Mouse (Mus musculus) left cerebral cortex, postnatal 14 days (tissue): Measurements from ENCODE around the gene Kcnq1. TPM values are rescaled to one million over a fixed set of nuclear protein-coding genes. Genes with fewer than 3 reads are reported as not detected.

Source experiments
- DNase-seq, 2 experiments: peaks; one replicate each; pipeline ENCODE4 v3.0.0; 2021 to 2022; ENCODE audit warnings: low spot score in 2 of 2, mixed read lengths in 1 of 2
- intact Hi-C: fragments of 180-260 bp; cut with DNase I; formaldehyde crosslinking; loops from one replicate; pipeline ENCODE4 v1.15.1; 2025
- total RNA-seq, 2 experiments: library from RNA; stranded (reverse); gene quantifications; 2 replicates each; pipeline ENCODE4 v1.2.3; 2021

Gene Kcnq1
- total RNA-seq, 2 experiments from 2014 or later = 0.91 to 1.7 TPM

DNA sequence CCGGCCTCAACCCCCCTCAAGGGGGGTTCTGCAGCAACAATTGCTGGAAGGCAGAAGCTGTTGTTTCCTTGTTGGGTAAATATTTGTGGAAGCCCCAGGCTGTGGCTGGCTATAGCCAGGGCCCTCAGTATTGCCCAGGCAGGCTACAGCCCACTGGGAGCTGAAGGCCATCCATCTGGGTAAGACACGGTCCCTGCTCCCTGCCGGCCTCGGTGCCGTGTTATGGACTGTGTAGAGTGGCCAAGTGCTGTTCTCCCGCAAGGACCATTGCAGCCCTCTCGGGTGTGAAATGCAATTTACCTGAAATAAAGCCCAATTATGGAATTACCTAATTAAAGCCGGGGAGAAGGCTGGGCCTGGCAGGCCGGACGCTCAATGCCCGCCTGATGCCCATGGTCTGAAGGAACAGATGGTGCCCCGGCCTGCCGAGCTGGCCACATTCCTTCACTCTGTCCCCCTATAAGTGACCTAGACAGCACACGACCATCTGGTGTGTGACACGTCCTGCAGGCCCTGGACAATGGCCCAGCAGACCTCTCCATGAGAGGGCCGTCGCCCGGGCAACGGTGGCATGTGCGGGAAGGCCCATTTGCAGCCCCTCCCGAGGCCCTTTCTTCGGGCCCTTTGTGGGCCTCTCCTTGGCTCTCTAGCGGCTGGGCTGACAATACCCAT, 322.1 kb downstream of the Kcnq1 start:
- no peak for DNase-seq
- intact Hi-C loops = no loop called here

DNA sequence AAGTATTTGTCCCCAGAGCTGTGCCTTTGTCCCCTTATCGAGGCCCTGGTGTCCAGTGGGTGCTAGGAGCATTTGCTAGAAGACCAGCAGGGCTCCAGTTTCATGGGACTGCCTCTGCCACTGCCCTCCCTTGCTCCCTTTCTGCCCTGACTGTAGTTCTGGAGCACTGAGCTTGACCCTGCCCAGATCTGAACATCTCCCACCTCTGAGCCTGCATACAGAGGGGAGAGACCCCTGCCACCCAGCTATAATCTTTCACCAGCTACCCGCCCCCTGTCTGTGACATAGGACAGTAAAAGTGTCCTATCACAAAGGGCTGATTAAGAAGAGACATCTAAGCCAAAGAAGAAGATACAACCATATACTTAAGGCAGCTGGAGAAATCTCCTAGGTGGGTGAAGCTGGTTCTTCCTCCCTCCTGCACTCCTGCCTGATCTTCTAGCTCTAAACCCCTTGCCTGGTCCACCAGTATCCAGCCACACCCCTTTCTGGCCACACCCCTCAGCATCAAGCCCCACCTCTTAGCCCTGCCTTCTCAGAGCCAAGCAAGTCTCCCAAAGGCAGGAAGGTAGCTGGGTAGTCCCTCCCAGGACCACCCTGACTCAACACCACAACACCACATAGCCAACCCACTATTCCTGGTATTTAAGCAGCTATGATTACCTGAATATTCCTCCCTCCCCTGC, 322.8 kb downstream of the Kcnq1 start:
- no peak for DNase-seq
- intact Hi-C loops = no loop called here

DNA sequence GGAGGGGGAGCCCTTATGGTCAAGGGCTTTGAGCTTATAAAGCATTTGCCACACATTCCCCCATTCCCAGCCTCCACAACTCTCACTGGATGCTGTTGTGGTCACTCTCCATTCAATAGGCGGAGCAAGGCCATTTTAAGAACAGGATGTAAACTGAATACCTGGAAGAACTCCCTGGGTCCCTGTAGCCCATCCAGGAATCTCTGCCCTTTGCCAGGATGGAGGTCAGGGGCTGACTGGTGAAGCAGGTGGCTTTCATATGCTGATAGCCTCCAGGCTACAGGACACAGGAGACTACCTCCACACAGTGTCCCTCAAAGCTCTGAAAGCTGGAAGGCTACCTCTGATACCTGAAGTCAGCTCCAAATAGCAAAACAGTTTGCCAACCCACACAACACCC, 326.5 kb downstream of the Kcnq1 start:
- DNase-seq = no peak
- intact Hi-C loops = no loop called here

DNA sequence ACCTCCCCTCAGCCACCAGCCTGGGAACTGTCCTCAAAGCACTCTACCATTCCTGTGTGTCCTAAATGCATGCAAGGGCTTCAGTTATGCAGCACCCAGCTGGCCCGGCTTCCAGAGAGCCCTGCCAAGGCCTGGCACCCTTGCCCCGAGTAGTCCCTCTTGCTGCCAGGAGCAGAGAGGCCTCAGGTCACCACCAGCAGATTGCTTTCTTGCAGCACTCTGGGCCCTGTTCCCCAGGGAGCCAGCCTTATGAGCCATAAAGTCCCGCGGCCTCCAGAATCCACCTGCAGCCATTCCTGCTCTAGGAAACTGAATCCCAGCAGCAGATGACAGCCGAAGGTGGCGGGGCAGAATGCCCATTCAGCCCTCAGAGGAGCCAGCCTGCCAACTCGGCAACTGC, 327.2 kb downstream of the Kcnq1 start:
- DNase-seq = peak in 1 of 2 experiments; percentile 31
- intact Hi-C loops = no loop called here

DNA sequence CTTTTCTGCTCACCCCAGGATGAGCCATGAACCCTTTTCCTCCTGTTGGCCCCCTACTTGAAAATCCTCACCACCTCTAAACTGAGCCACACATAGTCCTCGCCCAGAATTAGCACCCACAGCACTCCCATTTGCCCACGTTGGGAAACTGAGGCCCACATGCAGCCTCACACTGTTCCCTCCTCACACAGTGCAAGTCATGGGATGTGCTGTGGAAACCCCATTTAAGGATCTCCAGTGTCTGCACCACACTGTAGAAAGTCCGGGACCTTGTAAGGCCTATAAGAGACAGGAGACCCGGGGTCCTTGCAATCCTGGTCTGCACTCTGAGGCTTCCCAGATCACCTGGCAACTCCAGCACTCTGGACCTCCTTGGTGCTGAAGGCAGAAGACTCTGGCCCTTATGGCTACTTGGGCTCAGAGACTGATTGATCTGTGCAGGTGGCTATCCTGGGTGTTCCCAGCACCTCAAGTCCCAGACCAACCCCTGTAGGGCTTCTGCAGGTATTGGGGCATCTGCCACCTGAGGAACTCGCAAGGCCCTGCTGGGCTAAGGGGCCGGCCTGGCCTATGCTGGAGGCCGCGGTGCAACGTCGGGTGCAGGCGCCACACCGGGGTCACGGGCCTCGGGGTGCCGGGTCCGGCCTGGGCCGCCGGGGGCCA, 331.2 kb downstream of the Kcnq1 start:
- no peak for DNase-seq
- intact Hi-C loops = no loop called here

DNA sequence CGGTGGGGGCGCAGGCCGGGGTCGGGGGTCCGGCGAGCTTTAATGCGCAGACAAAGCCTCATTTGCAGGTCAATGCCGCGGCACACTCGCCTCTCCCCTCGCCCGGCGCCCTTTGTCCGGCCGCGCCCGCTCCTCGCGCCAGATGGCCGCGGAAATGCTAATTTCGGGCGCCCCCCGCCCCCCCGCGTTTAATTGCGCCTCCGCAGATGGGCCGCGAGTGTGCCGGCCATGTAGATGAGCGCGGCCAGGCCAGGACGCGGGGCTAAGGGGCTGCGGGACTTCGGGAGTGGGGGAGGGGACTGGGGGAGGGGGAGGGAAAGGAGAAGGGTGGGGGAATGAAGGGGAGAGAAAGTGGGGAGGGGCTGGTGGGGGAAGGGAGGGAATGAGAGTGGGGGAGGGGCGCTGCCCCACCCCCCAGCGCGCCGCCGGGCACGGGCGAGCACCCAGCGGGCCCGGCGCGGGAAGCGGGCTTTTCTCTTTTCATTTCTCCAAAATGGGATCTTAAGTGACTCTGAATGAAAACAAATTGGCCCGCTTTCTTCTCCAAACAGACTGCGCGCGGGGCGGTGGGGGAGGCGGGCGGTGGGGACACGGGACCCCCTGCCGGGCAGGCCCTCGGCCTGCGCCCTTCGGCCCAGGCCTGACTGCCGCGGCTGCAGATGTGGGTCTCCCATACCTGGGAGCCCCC, 331.9 kb downstream of the Kcnq1 start:
- intact Hi-C loops = no loop called here

DNA sequence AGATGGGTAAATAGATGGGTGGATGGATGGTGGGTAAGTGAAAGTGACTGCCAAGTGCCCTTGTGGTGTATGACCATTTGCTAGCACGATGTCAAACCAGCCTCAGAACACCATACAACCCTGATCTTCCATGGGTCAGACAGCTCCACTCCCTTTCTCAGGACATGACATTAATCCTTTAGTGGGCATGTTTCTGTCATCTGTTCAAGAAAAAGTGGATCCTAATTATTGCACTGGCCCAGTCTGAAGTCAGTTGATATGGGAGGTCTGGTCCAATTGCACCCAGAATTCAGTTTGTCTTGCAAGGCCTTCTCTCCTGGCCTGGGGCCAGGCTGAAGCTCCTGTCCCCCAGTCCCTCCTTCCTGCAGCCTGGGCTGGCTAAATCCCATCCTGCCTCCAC, 332.8 kb downstream of the Kcnq1 start:
- intact Hi-C loops = no loop called here
- no peak for DNase-seq

More for the DNA sequence above, 331.9 kb downstream of the Kcnq1 start:
- no peak for DNase-seq

DNA sequence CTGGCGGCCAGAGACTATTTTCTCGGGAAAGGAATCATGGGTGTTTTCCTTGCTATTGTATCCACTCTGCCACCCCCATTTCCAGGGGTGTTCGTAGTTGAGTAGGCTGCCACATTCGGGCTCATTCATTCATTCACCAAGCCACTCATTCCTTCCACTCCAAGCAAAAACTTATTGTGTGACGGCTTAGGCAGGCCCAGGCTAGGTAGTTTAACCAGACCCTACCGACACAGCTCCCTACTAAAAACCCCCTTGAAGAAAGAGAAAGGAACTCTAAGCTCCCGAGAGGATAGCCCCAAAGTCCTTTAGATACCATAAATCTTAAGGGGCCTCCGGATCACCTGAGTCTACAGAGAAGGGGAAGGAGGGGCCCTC, 338.4 kb downstream of the Kcnq1 start:
- intact Hi-C loops = no loop called here
- DNase-seq = no peak

DNA sequence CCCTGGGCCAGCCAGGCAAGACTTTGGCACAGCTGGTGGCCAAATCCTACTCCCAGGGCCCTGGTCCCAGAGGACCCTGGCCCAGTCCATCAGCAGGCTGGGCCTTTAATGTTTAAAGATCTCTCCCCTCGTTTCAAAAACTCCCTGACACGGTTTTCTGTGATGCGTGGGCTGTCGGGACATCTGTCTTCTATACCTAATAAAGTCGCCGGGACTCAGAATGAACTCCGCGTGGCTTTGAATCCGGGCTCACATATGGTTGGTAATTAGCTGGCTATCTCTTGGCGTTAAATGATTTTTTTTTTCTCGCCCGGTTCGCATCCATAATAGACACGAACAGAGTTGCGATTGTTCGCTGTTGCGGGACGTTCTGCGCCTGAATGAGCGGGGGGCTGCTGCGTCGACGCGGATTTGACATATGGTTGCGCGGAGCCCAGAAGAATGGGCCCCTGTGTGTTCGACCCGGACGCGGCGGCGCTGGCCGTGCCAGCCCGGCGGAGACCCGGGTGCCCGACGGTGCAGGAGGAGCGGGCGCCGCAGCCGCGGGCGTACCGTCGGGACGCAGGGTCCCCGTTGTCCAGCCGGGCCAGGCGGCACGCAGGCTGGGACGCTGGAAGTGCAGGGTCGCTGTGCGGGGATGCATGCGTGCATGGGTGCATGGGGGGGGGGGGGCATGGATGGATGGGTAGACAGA, 338.9 kb downstream of the Kcnq1 start:
- intact Hi-C loops = no loop called here
- DNase-seq = no peak

DNA sequence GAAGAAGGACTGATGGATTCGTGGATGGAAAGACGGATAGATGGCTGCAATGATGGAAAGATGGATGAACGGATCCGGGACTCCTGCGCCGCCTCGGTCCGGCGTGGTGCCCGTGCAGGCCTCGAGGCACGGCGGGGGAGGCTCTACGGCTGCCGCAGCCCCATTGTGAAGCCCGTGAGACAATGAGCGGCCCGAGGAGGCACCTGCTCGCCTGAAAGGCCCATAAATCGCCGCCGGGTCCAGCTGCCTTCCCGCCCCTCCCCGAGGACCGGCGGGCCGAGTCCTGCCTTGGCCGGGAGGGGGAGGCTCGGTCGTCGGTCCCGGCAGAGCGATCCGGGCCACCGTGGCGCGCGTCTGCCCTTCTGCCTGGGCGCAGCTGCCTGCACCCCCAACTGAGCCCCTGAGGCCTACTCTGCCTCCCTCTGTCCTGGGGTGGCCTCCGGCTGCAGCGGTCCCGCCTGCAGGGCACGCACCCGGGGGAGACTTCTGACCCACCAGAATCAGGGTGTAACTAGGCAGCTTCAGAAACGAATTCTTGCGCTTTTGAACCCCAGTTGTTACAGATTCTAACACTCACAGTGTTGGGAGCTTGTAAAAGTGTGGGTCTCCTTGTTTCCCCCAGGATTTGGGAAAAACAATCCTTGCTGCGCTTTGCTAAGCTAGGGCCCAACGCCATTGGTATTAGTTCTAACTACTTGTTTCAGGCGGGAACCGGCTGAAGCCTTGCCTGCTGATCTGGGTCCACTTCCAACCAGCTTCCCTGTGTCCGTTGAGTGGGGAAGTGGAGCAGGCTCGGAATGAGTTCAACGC, 339.7 kb downstream of the Kcnq1 start:
- intact Hi-C loops = no loop called here
- no peak for DNase-seq

DNA sequence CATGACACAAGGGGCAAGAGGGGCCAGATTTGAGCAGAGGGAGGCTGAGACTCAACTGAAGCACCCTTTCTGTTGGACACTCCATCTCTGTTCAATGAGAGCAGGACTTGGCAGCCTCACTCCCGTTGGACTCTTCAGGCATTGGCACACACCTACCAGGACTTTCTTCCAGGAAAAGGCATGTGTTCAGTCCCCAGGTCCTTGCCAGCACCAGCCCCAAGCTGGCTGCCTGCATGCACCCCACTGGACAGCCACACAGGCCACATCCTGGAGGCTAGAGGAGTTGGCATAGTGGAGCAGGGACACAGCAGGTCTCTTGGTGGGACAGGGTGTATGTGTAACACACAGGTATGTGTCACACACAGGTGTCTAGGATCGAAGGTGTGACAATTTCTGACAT, 341.0 kb downstream of the Kcnq1 start:
- DNase-seq = no peak
- intact Hi-C loops = no loop called here

DNA sequence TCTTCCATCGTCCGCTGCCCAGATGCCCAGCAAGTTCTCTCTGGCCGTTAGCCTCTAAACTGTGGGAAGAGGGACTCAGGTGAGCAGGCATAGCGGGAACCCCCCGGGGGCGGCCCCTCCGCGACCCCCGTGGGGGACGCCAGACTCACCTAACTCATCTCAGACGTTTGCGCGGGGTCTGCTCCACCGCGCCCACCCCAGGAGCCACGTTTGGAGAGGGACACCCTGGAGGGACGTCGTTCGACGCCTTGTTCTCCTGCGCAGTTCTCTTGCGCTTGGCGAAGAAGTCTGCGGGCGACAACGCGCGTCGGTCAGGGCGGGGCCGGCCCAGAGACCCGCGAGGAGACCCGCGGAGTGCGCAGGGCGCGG, 352.8 kb downstream of the Kcnq1 start:
- no peak for DNase-seq
- intact Hi-C loops = no loop called here

DNA sequence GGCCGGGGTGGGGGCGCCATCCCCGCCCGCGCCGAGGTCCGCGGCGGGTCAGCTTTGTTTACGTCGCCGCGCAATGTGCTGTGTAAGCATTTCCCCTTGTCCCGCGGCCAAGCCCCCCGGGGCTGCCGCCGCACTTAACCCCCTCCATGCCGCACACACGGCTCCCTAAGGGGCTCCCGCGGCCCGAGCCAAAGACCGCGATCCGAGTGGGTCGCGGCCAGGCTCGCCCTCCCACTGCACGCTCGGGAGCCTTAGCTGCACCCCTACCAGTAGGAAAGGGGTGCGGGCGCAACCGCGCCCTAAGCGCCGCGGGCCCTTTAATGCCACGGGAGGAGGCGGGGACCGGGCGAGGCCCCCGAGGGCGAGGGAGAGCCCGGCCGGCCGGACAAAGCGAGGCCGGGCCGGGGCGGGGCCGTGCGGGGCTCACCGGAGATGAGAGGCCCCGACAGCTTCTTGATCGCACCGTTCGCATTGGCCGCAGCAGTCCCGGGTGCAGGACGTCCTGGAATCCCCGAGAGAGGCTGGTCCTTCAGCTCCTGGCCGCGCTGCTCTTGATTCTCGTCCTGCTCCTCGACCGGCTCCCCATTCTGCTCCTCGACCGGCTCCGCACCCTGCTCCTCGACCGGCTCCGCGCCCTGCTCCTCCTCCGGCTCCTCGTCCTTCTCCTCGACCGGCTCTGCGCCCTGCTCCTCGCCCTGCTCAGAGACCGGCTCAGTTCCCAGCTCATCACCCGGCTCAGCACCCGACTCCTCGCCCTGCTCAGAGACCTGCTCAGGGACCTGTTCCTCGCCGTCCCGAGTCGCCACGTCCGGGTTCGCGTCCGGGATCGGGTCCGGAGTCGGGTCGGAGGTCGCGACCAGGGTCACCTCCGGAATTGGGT, 353.4 kb downstream of the Kcnq1 start:
- no peak for DNase-seq
- intact Hi-C loops = loop anchor here (5.0 kb wide), 2 partner anchors 87 to 162 kb away; no protein-coding TSS in a partner anchor

DNA sequence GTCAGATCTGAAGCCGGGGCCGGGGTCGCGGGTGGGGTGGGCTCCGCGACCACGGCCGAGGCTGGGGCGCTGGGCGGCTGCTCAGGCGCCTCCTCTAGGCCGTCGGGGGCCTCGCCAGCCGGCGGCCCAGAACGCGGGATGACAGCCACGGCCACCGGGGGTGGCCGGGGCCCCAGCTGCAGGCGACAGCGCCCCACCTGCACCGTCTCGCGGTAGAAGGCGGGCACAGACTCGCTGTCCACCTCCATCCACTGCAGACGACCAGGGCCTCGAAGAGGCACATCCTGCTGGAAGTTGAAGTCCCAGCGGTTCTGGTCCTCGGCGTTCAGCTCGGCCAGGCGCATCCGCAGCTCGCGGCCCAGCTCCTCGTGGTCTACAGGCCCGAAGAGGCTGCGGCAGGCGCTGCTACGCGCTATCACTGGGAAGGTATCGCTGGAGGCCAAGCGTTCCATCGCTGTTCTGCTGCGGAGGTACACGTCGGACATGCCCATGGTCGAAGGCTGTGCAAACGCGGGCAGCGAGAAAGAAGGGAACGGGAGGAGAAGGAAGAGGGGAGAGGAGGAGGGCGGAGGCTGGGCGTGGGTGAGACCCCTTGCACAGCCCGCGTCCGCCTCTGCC, 354.2 kb downstream of the Kcnq1 start:
- no peak for DNase-seq
- intact Hi-C loops = loop anchor here (5.0 kb wide), 2 partner anchors 88 to 163 kb away; no protein-coding TSS in a partner anchor

DNA sequence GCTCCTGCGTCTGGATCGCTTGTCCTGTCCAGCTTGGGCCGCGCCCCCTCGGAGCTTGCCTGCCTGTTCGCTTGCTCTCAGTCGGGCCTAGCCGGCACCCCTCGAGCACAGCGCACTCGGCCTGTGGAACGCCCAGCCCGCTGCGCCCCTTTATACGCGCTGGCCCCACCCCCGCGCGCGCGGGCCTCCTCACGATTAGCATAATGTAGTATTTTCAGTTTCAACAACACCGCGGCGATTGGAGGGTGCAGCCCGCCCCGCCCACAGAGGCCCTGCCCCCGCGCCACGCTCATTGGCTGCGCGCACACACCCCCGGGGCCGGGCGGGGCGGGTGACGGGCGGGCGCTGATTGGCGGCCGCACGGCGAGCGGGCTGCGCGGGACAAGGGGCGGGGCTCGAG, 354.7 kb downstream of the Kcnq1 start, which contains the start of gene Cdkn1c:
Gene Cdkn1c (minus strand): TSS at position 177 of the 400 bp plus-strand sequence.
- peak; percentile 82 to 85 for DNase-seq
- intact Hi-C loops = loop anchor here (5.0 kb wide), 2 partner anchors 89 to 164 kb away; no protein-coding TSS in a partner anchor

DNA sequence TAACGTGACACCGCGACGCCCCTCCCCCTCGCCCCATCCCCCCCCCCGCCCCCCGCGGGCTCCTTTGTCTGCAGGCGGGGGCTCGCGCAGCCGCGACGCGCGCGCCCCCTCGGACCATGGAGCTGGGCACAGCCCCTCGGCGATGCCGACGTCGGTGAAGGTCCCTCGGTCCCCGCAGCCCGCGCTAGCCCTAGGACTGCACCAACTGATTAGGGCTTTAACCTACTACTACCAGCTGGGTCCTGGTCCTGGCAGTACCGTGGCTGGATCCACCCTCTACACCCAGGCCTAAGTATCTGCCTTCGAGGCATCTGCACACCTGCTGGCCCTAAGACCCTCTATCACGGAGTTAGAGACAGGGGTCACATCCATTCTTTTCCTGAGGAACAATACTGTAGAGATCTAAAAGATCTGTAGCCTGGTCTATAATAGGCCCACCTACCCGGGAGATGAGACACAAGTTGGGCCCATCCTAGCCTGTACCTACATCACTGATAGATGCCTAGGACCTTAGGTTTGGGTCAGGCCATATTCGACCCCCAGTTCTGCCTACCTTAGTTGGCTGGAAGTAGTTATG, 355.2 kb downstream of the Kcnq1 start:
- intact Hi-C loops = loop anchor here (5.0 kb wide), 2 partner anchors 89 to 164 kb away; no protein-coding TSS in a partner anchor
- DNase-seq = no peak

DNA sequence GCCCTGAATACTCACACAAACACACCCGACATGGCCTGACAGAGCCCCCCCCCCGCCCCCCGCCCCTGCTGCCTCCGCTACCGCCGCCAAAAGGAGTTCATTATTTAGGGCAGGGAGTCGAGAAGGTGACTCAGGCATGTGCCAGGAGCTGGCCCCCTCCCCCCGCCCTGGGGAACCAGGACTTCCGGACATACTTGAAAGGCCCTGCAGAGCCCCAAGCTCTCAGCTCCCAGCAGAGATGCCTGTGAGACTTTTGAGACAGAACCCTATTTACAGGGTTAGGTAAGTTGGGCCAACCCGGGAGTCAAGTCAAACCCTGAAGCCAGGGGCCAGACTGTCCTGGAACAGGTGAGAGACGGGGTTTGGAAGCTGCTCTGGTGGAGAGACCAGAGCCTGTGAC, 355.8 kb downstream of the Kcnq1 start:
- intact Hi-C loops = loop anchor here (5.0 kb wide), 2 partner anchors 90 to 165 kb away; no protein-coding TSS in a partner anchor

More for the DNA sequence above, 355.8 kb downstream of the Kcnq1 start:
- no peak for DNase-seq
